Mouse (Mus musculus) layer of hippocampus, adult 9-10 months (tissue): ENCODE results near the gene Apex1.
A peak's percentile ranks its signal among the peaks of the same experiment; 100 is the strongest.
"Not testable (repeated sequence)": the region's sequence is repeated elsewhere in the genome, so short reads cannot be mapped to it uniquely, and the experiment has no call there.

Experiments
- DNase-seq: peaks from one replicate; pipeline ENCODE4 v3.0.0; 2022; ENCODE audit warnings: low spot score

Gene Apex1

GRCm38 (mm10) chr14:50924281-50925064 is at the start of gene Apex1, which contains the start of gene Osgep:
Gene Apex1 (plus strand): TSS chr14:50924968.
Gene Osgep (minus strand): TSS chr14:50924893.
- DNase-seq = peak; percentile 98

GRCm38 (mm10) chr14:50875175-50875574 is 49.6 kb upstream of the Apex1 start:
- DNase-seq = no peak

GRCm38 (mm10) chr14:50875591-50876230 is 49.1 kb upstream of the Apex1 start:
- DNase-seq = no peak

- DNase-seq = no peak
Measured at GRCm38 (mm10) chr14:50876236-50876950, 48.4 kb upstream of the Apex1 start.

- DNase-seq = no peak
Measured at GRCm38 (mm10) chr14:50891621-50892020, 33.1 kb upstream of the Apex1 start.

- DNase-seq = no peak
Measured at GRCm38 (mm10) chr14:50892091-50892490, 32.7 kb upstream of the Apex1 start.

GRCm38 (mm10) chr14:50892541-50893459 is 32.0 kb upstream of the Apex1 start:
- no peak for DNase-seq

GRCm38 (mm10) chr14:50895407-50895806 is 29.4 kb upstream of the Apex1 start:
- DNase-seq = no peak

- peak; percentile 57 for DNase-seq
Measured at GRCm38 (mm10) chr14:50895985-50896746, 28.6 kb upstream of the Apex1 start.

- DNase-seq = peak; percentile 10
Measured at GRCm38 (mm10) chr14:50896747-50897373, 27.9 kb upstream of the Apex1 start.

GRCm38 (mm10) chr14:50897374-50897765 is 27.4 kb upstream of the Apex1 start, which contains the start of gene Klhl33:
Gene Klhl33 (minus strand): TSS chr14:50897507.
- DNase-seq = no peak

- DNase-seq = not testable (repeated sequence)
Measured at GRCm38 (mm10) chr14:50897992-50898391, 26.8 kb upstream of the Apex1 start.

- no peak for DNase-seq
Measured at GRCm38 (mm10) chr14:50903973-50904827, 20.6 kb upstream of the Apex1 start.

GRCm38 (mm10) chr14:50904828-50905129 is 20.0 kb upstream of the Apex1 start:
- no peak for DNase-seq

- DNase-seq = not testable (repeated sequence)
Measured at GRCm38 (mm10) chr14:50905327-50905726, 19.4 kb upstream of the Apex1 start.

GRCm38 (mm10) chr14:50908126-50908525 is 16.6 kb upstream of the Apex1 start:
- DNase-seq = no peak

- DNase-seq = no peak
Measured at GRCm38 (mm10) chr14:50911356-50911755, 13.4 kb upstream of the Apex1 start.

GRCm38 (mm10) chr14:50923437-50923836 is 1.3 kb upstream of the Apex1 start:
- DNase-seq = not testable (repeated sequence)

- no peak for DNase-seq
Measured at GRCm38 (mm10) chr14:50925111-50925920, 548 bp downstream of the Apex1 start.
